ENCODE assay signal across 39 mouse cellular contexts in the genomic region with DNA sequence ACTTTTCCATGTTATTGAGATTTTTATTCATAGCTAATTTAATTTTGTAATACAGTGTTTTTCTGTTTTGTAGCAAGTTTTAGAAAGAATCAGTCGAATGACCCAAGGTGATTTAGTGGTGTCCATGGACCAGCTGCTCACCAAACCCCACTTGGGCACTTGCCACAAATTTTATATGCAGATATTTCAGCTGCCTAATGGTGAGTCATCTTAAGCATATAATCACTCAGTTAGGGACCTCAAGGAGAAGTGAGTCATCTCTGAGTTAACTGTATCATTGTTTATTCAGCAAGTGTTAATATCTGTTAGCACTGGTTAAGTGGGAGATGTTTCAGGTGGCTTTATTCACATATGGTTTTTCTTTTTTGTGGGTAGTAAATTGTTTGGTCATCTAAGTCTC. TPM values are rescaled to one million over a fixed set of nuclear protein-coding genes. Genes with fewer than 3 reads are reported as not detected.
DNase-seq lines count a peak whose midpoint lies in the region; ATAC-seq and TF ChIP-seq lines count a peak whose summit lies in the region.
"Had no signal": no experiment of that assay in that cellular context is flagged by ENCODE, and none has a peak within 500 bp of the region (broad histone marks: within the 10 kb centered on the region; RNA-seq: fewer than 3 reads in every experiment).

No protein-coding gene starts in this region.

- TF ChIP-seq POLR2A in MEL (IDR thresholded peaks at IDR 0.05; ENCODE audit: control insufficient read depth in 1 of 2, insufficient read depth in 1 of 2, low read depth in 1 of 2, low read length in 2 of 2, poor library complexity in 1 of 2) (no peak), myocyte (IDR thresholded peaks at IDR 0.05; ENCODE audit: insufficient read length, low read depth) (no peak)

- TF ChIP-seq CTCF in MEL (IDR thresholded peaks at IDR 0.05 in 2 of 3, conservative IDR thresholded peaks at IDR 0.05 in 1 of 3; ENCODE audit: control insufficient read depth in 1 of 3, insufficient read depth in 1 of 3, low read depth in 2 of 3, low read length in 3 of 3, poor library complexity in 1 of 3, severe bottlenecking in 1 of 3): no peak
- no peak for TF ChIP-seq CTCF in Patski (IDR thresholded peaks at IDR 0.05)

- in situ Hi-C loops in Patski (cut with MboI; ENCODE audit: low pct_unique_long_range_greater_than_20kb): no loop called here

- no peaks in the 10 kb centered on the region for H3K27me3 ChIP-seq in MEL (ENCODE audit: control insufficient read depth in 1 of 2, insufficient read depth in 2 of 2, low read length in 2 of 2)
- H3K27me3 ChIP-seq in Patski: no peaks in the 10 kb centered on the region
- H3K27me3 ChIP-seq in myocyte (ENCODE audit: control insufficient read depth, insufficient read depth, insufficient read length): no peaks in the 10 kb centered on the region
- H3K27me3 ChIP-seq: embryonic facial prominence, embryonic 15.5 days; forebrain, embryonic 12.5 days; heart, embryonic 15.5 days; neural tube, embryonic 12.5 days had no signal

- ATAC-seq in Patski: peak; percentile 94
- no peak for ATAC-seq in frontal cortex, adult (ENCODE audit: low TSS enrichment)
- ATAC-seq: activated CD4-positive, CD25-positive, alpha-beta regulatory T cell, adult 4 months; forebrain, postnatal 0 days; hindbrain, embryonic 16.5 days had no signal

- peaks cover 0 to 7% of the 10 kb centered on the region in 2 experiments; a peak in 3 of 4 replicates for H3K4me1 ChIP-seq in MEL (ENCODE audit: control insufficient read depth in 1 of 2, insufficient read depth in 2 of 2, low read length in 2 of 2)
- H3K4me1 ChIP-seq: embryonic facial prominence, embryonic 15.5 days; forebrain, embryonic 12.5 days; heart, embryonic 10.5 days; heart, embryonic 15.5 days; neural tube, embryonic 12.5 days had no signal

- H3K79me2 ChIP-seq in MEL (ENCODE audit: control insufficient read depth, insufficient read depth, low read length, poor library complexity) (no peaks in the 10 kb centered on the region), myocyte (ENCODE audit: control insufficient read depth, insufficient read depth) (no peaks in the 10 kb centered on the region)

- no peak for TF ChIP-seq RAD21 in MEL (IDR thresholded peaks at IDR 0.05; ENCODE audit: low read depth, low read length)

- peak; percentile 17 to 81 for DNase-seq in adrenal gland, adult (ENCODE audit: inconsistent age in 2 of 2, low spot score in 1 of 2)
- DNase-seq in adrenal gland, postnatal 25 days: no peak
- DNase-seq in MEL (ENCODE audit: low read depth, low spot score) (peak; percentile 77), Patski (ENCODE audit: low read depth, low spot score) (peak; percentile 37)
- no peak for DNase-seq in cerebellum, postnatal 14 days
- no peak for DNase-seq in thymus, postnatal 36 days
- DNase-seq: cerebellum, adult 18-20 months; cerebellum, postnatal 10 days; forebrain, postnatal 0 days; gastrocnemius, postnatal 10 days; kidney, adult 2 months; layer of hippocampus, postnatal 36 days; liver; lung, adult 2 months; lung, postnatal 10 days; midbrain, embryonic 14.5 days; right cerebral cortex, adult 18-20 months; right cerebral cortex, postnatal 4 days; thymus, adult 18-20 months; thymus, postnatal 25 days had no signal

- CTCF ChIA-PET in Patski (lab: Charles Lee): interaction anchor here (1.6 kb wide), 1 partner anchor 23 kb away, joined by 3 read pairs; no protein-coding TSS in a partner anchor

- H3K27ac ChIP-seq in MEL (ENCODE audit: control insufficient read depth, low read depth, low read length): no peak overlapping the region
- H3K27ac ChIP-seq: embryonic facial prominence, embryonic 15.5 days; forebrain, embryonic 12.5 days; heart, embryonic 10.5 days; heart, embryonic 15.5 days; kidney, postnatal 0 days; liver, embryonic 14.5 days; macrophage; neural tube, embryonic 12.5 days; stomach, postnatal 0 days had no signal

- H3K4me2 ChIP-seq in myocyte (ENCODE audit: low read depth): peak overlapping the region; percentile 39
- H3K4me2 ChIP-seq: embryonic facial prominence, embryonic 15.5 days; forebrain, embryonic 12.5 days; heart, embryonic 15.5 days; neural tube, embryonic 12.5 days had no signal

- H3ac ChIP-seq in myocyte (ENCODE audit: control insufficient read depth, insufficient read length): no peak overlapping the region

- H3K9ac ChIP-seq in MEL (ENCODE audit: control insufficient read depth, low read depth, low read length, poor library complexity, severe bottlenecking): no peak overlapping the region
- H3K9ac ChIP-seq: embryonic facial prominence, embryonic 15.5 days; forebrain, embryonic 12.5 days; forebrain, postnatal 0 days; heart, embryonic 15.5 days; liver, embryonic 14.5 days; neural tube, embryonic 12.5 days had no signal

- H3K36me3 ChIP-seq in MEL (ENCODE audit: control insufficient read depth in 1 of 2, insufficient read depth in 2 of 2, low read length in 2 of 2): peaks cover 12 to 14% of the 10 kb centered on the region in 2 experiments
- H3K36me3 ChIP-seq in myocyte (ENCODE audit: control insufficient read depth, insufficient read depth): peaks cover 17% of the 10 kb centered on the region

- H3K9me3 ChIP-seq in MEL (replicated peaks; ENCODE audit: insufficient read depth, low read length): no peaks in the 10 kb centered on the region
- H3K9me3 ChIP-seq: embryonic facial prominence, embryonic 15.5 days; forebrain, embryonic 12.5 days; heart, embryonic 10.5 days; heart, embryonic 15.5 days; neural tube, embryonic 12.5 days had no signal

- POLR2A ChIA-PET in Patski (lab: Charles Lee): no interaction called here

- TF ChIP-seq EP300 in MEL (IDR thresholded peaks at IDR 0.05; ENCODE audit: low read depth in 1 of 2, low read length in 2 of 2): peak; percentile 86 to 95

- H3K4me3 ChIP-seq in MEL (ENCODE audit: control insufficient read depth in 1 of 2, insufficient read depth in 1 of 2, low read depth in 2 of 2, low read length in 2 of 2) (no peak overlapping the region), myocyte (no peak overlapping the region)
- H3K4me3 ChIP-seq: embryonic facial prominence, embryonic 15.5 days; forebrain, embryonic 12.5 days; heart, embryonic 10.5 days; heart, embryonic 15.5 days; neural tube, embryonic 12.5 days had no signal

TF ChIP-seq in MEL, 35 proteins besides CTCF, POLR2A, EP300 and RAD21 (continues in another document):
- no peak for TF ChIP-seq GABPA (IDR thresholded peaks at IDR 0.05; ENCODE audit: low read depth, low read length)
- no peak for TF ChIP-seq POLR2AphosphoS5 (IDR thresholded peaks at IDR 0.05; ENCODE audit: borderline replicate concordance, low read depth, low read length)
- TF ChIP-seq TAL1 (IDR thresholded peaks at IDR 0.05; ENCODE audit: low read length): peak; percentile 75
- peak; percentile 95 for TF ChIP-seq ETS1 (IDR thresholded peaks at IDR 0.05; ENCODE audit: low read depth, low read length)
- no peak for TF ChIP-seq SMC3 (IDR thresholded peaks at IDR 0.05; ENCODE audit: low read depth, low read length)
- no peak for TF ChIP-seq ZC3H11A (IDR thresholded peaks at IDR 0.05; ENCODE audit: low read depth, low read length)
- TF ChIP-seq MAX (IDR thresholded peaks at IDR 0.05; ENCODE audit: low read length): no peak
- no peak for TF ChIP-seq ZKSCAN1 (IDR thresholded peaks at IDR 0.05; ENCODE audit: low read depth, low read length)
- TF ChIP-seq CHD1 (IDR thresholded peaks at IDR 0.05; ENCODE audit: low read depth, low read length): no peak
- no peak for TF ChIP-seq ZNF384 (IDR thresholded peaks at IDR 0.05; ENCODE audit: low read depth, low read length)
- TF ChIP-seq NELFE (IDR thresholded peaks at IDR 0.05; ENCODE audit: low read depth, low read length): no peak
- TF ChIP-seq MAZ (IDR thresholded peaks at IDR 0.05; ENCODE audit: low read depth, low read length): no peak
- TF ChIP-seq E2F4 (IDR thresholded peaks at IDR 0.05; ENCODE audit: borderline replicate concordance, low read depth, low read length): no peak

TF ChIP-seq in myocyte, 11 proteins besides CTCF, POLR2A, EP300 and RAD21:
- TF ChIP-seq MAX (IDR thresholded peaks at IDR 0.05; ENCODE audit: low read depth): no peak
- peak in 2 of 3 experiments; percentile 1 to 3 for TF ChIP-seq MYOG (IDR thresholded peaks at IDR 0.05; ENCODE audit: control insufficient read depth in 1 of 3, insufficient read depth in 1 of 3, insufficient read length in 2 of 3, low read depth in 2 of 3)
- no peak for TF ChIP-seq TCF12 (IDR thresholded peaks at IDR 0.05; ENCODE audit: insufficient read depth, poor library complexity, severe bottlenecking)
- no peak for TF ChIP-seq CEBPB (IDR thresholded peaks at IDR 0.05; ENCODE audit: insufficient read depth, poor library complexity, severe bottlenecking)
- peak in 2 of 3 experiments; percentile 57 to 59 for TF ChIP-seq MYOD1 (IDR thresholded peaks at IDR 0.05; ENCODE audit: control insufficient read depth in 1 of 3, insufficient read length in 2 of 3, low read depth in 2 of 3)
- TF ChIP-seq SRF (IDR thresholded peaks at IDR 0.05; ENCODE audit: control insufficient read depth, insufficient read length, low read depth): no peak
- TF ChIP-seq TCF3 (IDR thresholded peaks at IDR 0.05; ENCODE audit: insufficient read length, low read depth): no peak
- no peak for TF ChIP-seq E2F4 (IDR thresholded peaks at IDR 0.05; ENCODE audit: insufficient read depth)
- no peak for TF ChIP-seq REST (IDR thresholded peaks at IDR 0.05; ENCODE audit: insufficient read depth, insufficient read length)
- TF ChIP-seq POLR2AphosphoS2 (IDR thresholded peaks at IDR 0.05; ENCODE audit: insufficient read length, low read depth): no peak
- TF ChIP-seq USF1 (IDR thresholded peaks at IDR 0.05; ENCODE audit: low read depth): no peak

RNA-seq across cellular contexts. Expression of a gene that starts 36.2 kb away (rescaled TPM):
- total RNA-seq in adrenal gland, postnatal 25 days (2021): not detected in 2 replicates
- total RNA-seq in MEL (2012; rRNA removed): not detected in 2 replicates
- polyA plus RNA-seq in MEL (2012; ENCODE audit: insufficient read depth in 1 of 2, insufficient read length in 2 of 2, low read depth in 1 of 2, low replicate concordance in 2 of 2, missing spikeins in 1 of 2) (not detected), Patski (2021) (0.03 TPM), myocyte (2012; fragmentation: generic; extraction: Trizol) (0.01 TPM)
- total RNA-seq: gastrocnemius, postnatal 10 days; granulocyte monocyte progenitor cell, adult 5-6 weeks; heart, postnatal 25 days had no signal
- polyA plus RNA-seq: activated CD4-positive, CD25-positive, alpha-beta regulatory T cell, adult 4 months; heart, embryonic 10.5 days; heart, embryonic 15.5 days; intestine, embryonic 14.5 days; kidney, postnatal 0 days; large intestine, adult 2 months; limb, embryonic 11.5 days; liver, embryonic 14.5 days; lung, adult 2 months; spleen, adult 2 months; stomach, postnatal 0 days had no signal

RNA-seq across cellular contexts. Expression of a gene that starts 59.2 kb away (rescaled TPM):
- total RNA-seq in adrenal gland, postnatal 25 days (2021): 33.8 and 36.8 TPM in 2 replicates
- 13.3 and 14.7 TPM in 2 replicates for total RNA-seq in MEL (2012; rRNA removed)
- polyA plus RNA-seq in MEL (2012; ENCODE audit: insufficient read depth in 1 of 2, insufficient read length in 2 of 2, low read depth in 1 of 2, low replicate concordance in 2 of 2, missing spikeins in 1 of 2) (10 to 100 TPM in 1 of 2 experiments, not detected in 1; 11.5 TPM), Patski (2021) (13.7 TPM), myocyte (2012; fragmentation: generic; extraction: Trizol) (4.2 TPM)

RNA-seq across cellular contexts. Expression of a gene that starts 59.3 kb away (rescaled TPM):
- total RNA-seq in adrenal gland, postnatal 25 days (2021): 698 and 945 TPM in 2 replicates
- 19.3 and 26.8 TPM in 2 replicates for total RNA-seq in MEL (2012; rRNA removed)
- polyA plus RNA-seq in MEL (2012; ENCODE audit: insufficient read depth in 1 of 2, insufficient read length in 2 of 2, low read depth in 1 of 2, low replicate concordance in 2 of 2, missing spikeins in 1 of 2): 10 to 100 TPM in 1 of 2 experiments, not detected in 1; 26.7 TPM
- 69.2 TPM for polyA plus RNA-seq in Patski (2021)
- polyA plus RNA-seq in myocyte (2012; fragmentation: generic; extraction: Trizol): 44.7 TPM

Comparison
In these comparisons a context has a peak if more than half of its experiments do, and no peak if none do; other contexts are left out.
1. DNase-seq: peak in adrenal gland, adult (2 of 2), MEL (single experiment) and Patski (single experiment); none in adrenal gland, postnatal 25 days (single experiment), cerebellum, postnatal 14 days (0 of 2) and thymus, postnatal 36 days (0 of 2).